Mouse (Mus musculus): Measurements from ENCODE around the gene Fndc7. TPM values are rescaled to one million over a fixed set of nuclear protein-coding genes. Genes with fewer than 3 reads are reported as not detected.
"Not testable (repeated sequence)": the region's sequence is repeated elsewhere in the genome, so short reads cannot be mapped to it uniquely, and the experiment has no call there.

Fndc7 gene
- polyA plus RNA-seq, 1 experiment: 0.26 TPM

DNA sequence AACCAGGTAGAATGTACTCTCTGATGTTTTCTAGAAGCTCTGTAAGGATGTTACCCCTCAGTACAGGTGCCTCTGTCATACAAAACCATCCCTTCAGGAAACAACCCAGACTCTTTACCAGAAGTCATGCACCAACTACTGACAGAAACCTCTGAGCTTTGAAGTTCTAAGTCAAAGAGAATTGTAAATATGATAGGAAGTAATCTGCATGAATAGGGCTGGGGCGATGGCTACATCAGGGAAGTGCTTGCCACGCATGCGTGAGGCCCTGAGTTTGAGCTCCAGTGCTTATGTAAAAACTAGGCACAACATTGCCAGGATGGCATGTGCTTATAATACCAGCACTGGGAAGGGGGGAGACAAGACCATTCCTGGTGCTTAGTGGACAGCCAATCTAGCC is 24.1 kb downstream of the Fndc7 start:
- Histone ChIP-seq H3K36me3 (ENCODE audit: control insufficient read depth, insufficient read depth) (no peaks in the 10 kb centered on the region), H3ac (ENCODE audit: control insufficient read depth, insufficient read length) (no peak overlapping the region), H3K4me3 (no peak overlapping the region), H3K79me2 (ENCODE audit: control insufficient read depth, insufficient read depth) (no peaks in the 10 kb centered on the region), H3K4me2 (ENCODE audit: low read depth) (no peak overlapping the region), H3K27me3 (ENCODE audit: control insufficient read depth, insufficient read depth, insufficient read length) (no peaks in the 10 kb centered on the region)
- no peak for TF ChIP-seq REST (IDR thresholded peaks at IDR 0.05; ENCODE audit: insufficient read depth, insufficient read length)
- TF ChIP-seq TCF3 (IDR thresholded peaks at IDR 0.05; ENCODE audit: insufficient read length, low read depth): no peak
- TF ChIP-seq TCF12 (IDR thresholded peaks at IDR 0.05; ENCODE audit: insufficient read depth, poor library complexity, severe bottlenecking): no peak
- no peak for TF ChIP-seq E2F4 (IDR thresholded peaks at IDR 0.05; ENCODE audit: insufficient read depth)
- no peak for TF ChIP-seq POLR2A (IDR thresholded peaks at IDR 0.05; ENCODE audit: insufficient read length, low read depth)
- TF ChIP-seq MYOD1 (IDR thresholded peaks at IDR 0.05; ENCODE audit: control insufficient read depth in 1 of 3, insufficient read length in 2 of 3, low read depth in 2 of 3): no peak
- no peak for TF ChIP-seq CEBPB (IDR thresholded peaks at IDR 0.05; ENCODE audit: insufficient read depth, poor library complexity, severe bottlenecking)
- TF ChIP-seq MYOG (IDR thresholded peaks at IDR 0.05; ENCODE audit: control insufficient read depth in 1 of 3, insufficient read depth in 1 of 3, insufficient read length in 2 of 3, low read depth in 2 of 3): no peak
- TF ChIP-seq SRF (IDR thresholded peaks at IDR 0.05; ENCODE audit: control insufficient read depth, insufficient read length, low read depth): no peak
- TF ChIP-seq USF1 (IDR thresholded peaks at IDR 0.05; ENCODE audit: low read depth): no peak
- no peak for TF ChIP-seq MAX (IDR thresholded peaks at IDR 0.05; ENCODE audit: low read depth)
- no peak for TF ChIP-seq POLR2AphosphoS2 (IDR thresholded peaks at IDR 0.05; ENCODE audit: insufficient read length, low read depth)

DNA sequence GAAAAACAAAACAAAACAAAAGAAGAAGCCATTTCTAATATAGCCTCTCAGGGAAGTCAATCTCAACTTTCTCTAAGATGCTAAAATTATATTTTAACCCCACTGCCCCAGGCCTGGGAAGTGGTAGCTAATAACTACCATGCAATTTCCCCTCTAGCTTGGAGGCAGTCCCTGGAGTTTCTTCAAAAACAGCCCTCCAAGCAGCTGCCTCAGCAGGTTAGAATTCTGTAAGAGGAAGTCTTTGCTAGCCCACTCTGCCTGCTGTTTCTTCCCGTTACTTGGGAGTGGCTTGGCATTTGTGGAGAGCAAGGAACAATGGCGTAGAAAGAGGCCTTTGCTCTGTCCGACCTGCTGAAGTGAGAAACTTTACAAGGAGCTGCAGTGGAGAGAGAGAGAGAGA is 24.7 kb downstream of the Fndc7 start:
- Histone ChIP-seq H3K36me3 (ENCODE audit: control insufficient read depth, insufficient read depth) (no peaks in the 10 kb centered on the region), H3K79me2 (ENCODE audit: control insufficient read depth, insufficient read depth) (no peaks in the 10 kb centered on the region), H3K4me2 (ENCODE audit: low read depth) (no peak overlapping the region), H3K4me3 (no peak overlapping the region), H3ac (ENCODE audit: control insufficient read depth, insufficient read length) (no peak overlapping the region), H3K27me3 (ENCODE audit: control insufficient read depth, insufficient read depth, insufficient read length) (no peaks in the 10 kb centered on the region)
- no peak for TF ChIP-seq MAX (IDR thresholded peaks at IDR 0.05; ENCODE audit: low read depth)
- TF ChIP-seq POLR2A (IDR thresholded peaks at IDR 0.05; ENCODE audit: insufficient read length, low read depth): no peak
- TF ChIP-seq REST (IDR thresholded peaks at IDR 0.05; ENCODE audit: insufficient read depth, insufficient read length): no peak
- no peak for TF ChIP-seq POLR2AphosphoS2 (IDR thresholded peaks at IDR 0.05; ENCODE audit: insufficient read length, low read depth)
- no peak for TF ChIP-seq E2F4 (IDR thresholded peaks at IDR 0.05; ENCODE audit: insufficient read depth)
- TF ChIP-seq TCF3 (IDR thresholded peaks at IDR 0.05; ENCODE audit: insufficient read length, low read depth): no peak
- no peak for TF ChIP-seq USF1 (IDR thresholded peaks at IDR 0.05; ENCODE audit: low read depth)
- no peak for TF ChIP-seq SRF (IDR thresholded peaks at IDR 0.05; ENCODE audit: control insufficient read depth, insufficient read length, low read depth)

DNA sequence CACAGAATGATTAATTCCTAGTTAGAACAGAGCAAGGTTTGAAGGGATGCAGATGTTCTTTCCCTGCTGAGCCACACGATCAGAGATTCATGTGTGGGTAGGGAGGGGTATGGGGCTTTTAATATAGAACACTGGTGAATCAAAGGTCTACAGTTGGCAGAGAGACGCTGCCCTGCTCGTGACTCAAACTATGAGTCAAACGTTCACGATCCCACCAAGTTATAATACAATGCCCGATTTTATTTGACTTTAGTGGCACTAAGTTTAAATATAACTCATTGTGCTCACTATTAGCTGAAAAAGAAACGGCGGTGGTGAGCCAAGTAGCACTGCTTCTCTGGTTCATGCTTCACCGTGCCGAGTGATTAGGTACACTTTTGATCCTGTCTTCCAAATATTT is 26.7 kb downstream of the Fndc7 start:
- no peak overlapping the region for H3K4me3 ChIP-seq
- H3K4me2 ChIP-seq (ENCODE audit: low read depth): peak overlapping the region; percentile 65
- no peaks in the 10 kb centered on the region for H3K79me2 ChIP-seq (ENCODE audit: control insufficient read depth, insufficient read depth)
- H3K36me3 ChIP-seq (ENCODE audit: control insufficient read depth, insufficient read depth): no peaks in the 10 kb centered on the region
- H3K27me3 ChIP-seq (ENCODE audit: control insufficient read depth, insufficient read depth, insufficient read length): no peaks in the 10 kb centered on the region
- H3ac ChIP-seq (ENCODE audit: control insufficient read depth, insufficient read length): no peak overlapping the region
- no peak for TF ChIP-seq MYOG (IDR thresholded peaks at IDR 0.05; ENCODE audit: control insufficient read depth in 1 of 3, insufficient read depth in 1 of 3, insufficient read length in 2 of 3, low read depth in 2 of 3)
- TF ChIP-seq USF1 (IDR thresholded peaks at IDR 0.05; ENCODE audit: low read depth): peak; percentile 48

DNA sequence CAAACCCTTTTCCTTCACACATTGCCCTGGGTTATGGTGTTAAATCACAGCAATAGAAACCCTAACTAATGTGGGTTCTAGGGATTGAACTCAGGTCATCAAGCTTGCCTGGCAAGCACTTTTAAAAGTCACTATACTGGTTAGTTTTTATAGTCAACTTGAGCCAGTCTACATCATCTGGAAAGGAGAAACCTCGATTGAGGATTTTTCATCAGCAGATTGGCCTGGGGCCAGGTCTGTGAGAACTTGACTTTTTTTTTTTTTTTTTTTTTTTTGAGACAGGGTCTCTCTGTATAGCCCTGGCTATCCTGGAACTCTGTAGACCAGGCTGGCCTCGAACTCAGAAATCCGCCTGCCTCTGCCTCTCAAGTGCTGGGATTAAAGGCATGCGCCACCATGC is 27.5 kb downstream of the Fndc7 start:
- not testable (repeated sequence) for H3K27me3 ChIP-seq (ENCODE audit: control insufficient read depth, insufficient read depth, insufficient read length); H3ac ChIP-seq (ENCODE audit: control insufficient read depth, insufficient read length); H3K4me3 ChIP-seq; H3K79me2 ChIP-seq (ENCODE audit: control insufficient read depth, insufficient read depth); H3K36me3 ChIP-seq (ENCODE audit: control insufficient read depth, insufficient read depth)
- peak overlapping the region; percentile 65 for H3K4me2 ChIP-seq (ENCODE audit: low read depth)

DNA sequence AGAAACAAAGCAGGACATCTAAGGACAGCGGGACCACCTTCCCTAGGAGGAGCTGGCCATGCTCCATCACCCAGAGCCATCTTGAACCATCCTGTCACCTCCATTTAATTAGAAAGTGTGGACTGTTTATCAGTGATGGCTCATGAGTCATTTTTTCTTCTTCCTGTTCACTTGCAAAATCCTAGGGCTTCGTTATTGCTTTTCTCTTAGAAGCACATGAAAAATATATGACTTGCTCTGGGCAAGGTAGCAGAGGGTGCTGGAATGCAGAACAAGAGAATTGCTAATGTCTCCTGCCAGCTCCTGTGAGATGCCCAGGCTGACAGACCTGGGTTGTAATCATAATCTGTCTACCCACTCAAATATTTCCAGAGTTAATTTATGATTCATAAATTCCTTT is 29.0 kb downstream of the Fndc7 start:
- H3K27me3 ChIP-seq (ENCODE audit: control insufficient read depth, insufficient read depth, insufficient read length): no peaks in the 10 kb centered on the region
- no peaks in the 10 kb centered on the region for H3K36me3 ChIP-seq (ENCODE audit: control insufficient read depth, insufficient read depth)
- H3K79me2 ChIP-seq (ENCODE audit: control insufficient read depth, insufficient read depth): no peaks in the 10 kb centered on the region
- no peak for TF ChIP-seq USF1 (IDR thresholded peaks at IDR 0.05; ENCODE audit: low read depth)
- no peak for TF ChIP-seq MYOG (IDR thresholded peaks at IDR 0.05; ENCODE audit: control insufficient read depth in 1 of 3, insufficient read depth in 1 of 3, insufficient read length in 2 of 3, low read depth in 2 of 3)
- TF ChIP-seq CEBPB (IDR thresholded peaks at IDR 0.05; ENCODE audit: insufficient read depth, poor library complexity, severe bottlenecking): no peak
- TF ChIP-seq MYOD1 (IDR thresholded peaks at IDR 0.05; ENCODE audit: control insufficient read depth in 1 of 3, insufficient read length in 2 of 3, low read depth in 2 of 3): no peak
- TF ChIP-seq TCF3 (IDR thresholded peaks at IDR 0.05; ENCODE audit: insufficient read length, low read depth): no peak
- TF ChIP-seq E2F4 (IDR thresholded peaks at IDR 0.05; ENCODE audit: insufficient read depth): no peak
- TF ChIP-seq MAX (IDR thresholded peaks at IDR 0.05; ENCODE audit: low read depth): no peak
- no peak for TF ChIP-seq POLR2AphosphoS2 (IDR thresholded peaks at IDR 0.05; ENCODE audit: insufficient read length, low read depth)
- TF ChIP-seq TCF12 (IDR thresholded peaks at IDR 0.05; ENCODE audit: insufficient read depth, poor library complexity, severe bottlenecking): no peak
- TF ChIP-seq REST (IDR thresholded peaks at IDR 0.05; ENCODE audit: insufficient read depth, insufficient read length): no peak
- no peak overlapping the region for H3ac ChIP-seq (ENCODE audit: control insufficient read depth, insufficient read length)
- H3K4me2 ChIP-seq (ENCODE audit: low read depth): no peak overlapping the region
- no peak overlapping the region for H3K4me3 ChIP-seq
